Mouse (Mus musculus) thymus, postnatal 10 days (tissue): ENCODE data around the gene Strn4.

ENCODE experiments used
- DNase-seq, 2 experiments: peaks; one replicate each; pipeline ENCODE4 v3.0.0; 2021; ENCODE audit warnings: low spot score in 2 of 2

Strn4 gene

DNA sequence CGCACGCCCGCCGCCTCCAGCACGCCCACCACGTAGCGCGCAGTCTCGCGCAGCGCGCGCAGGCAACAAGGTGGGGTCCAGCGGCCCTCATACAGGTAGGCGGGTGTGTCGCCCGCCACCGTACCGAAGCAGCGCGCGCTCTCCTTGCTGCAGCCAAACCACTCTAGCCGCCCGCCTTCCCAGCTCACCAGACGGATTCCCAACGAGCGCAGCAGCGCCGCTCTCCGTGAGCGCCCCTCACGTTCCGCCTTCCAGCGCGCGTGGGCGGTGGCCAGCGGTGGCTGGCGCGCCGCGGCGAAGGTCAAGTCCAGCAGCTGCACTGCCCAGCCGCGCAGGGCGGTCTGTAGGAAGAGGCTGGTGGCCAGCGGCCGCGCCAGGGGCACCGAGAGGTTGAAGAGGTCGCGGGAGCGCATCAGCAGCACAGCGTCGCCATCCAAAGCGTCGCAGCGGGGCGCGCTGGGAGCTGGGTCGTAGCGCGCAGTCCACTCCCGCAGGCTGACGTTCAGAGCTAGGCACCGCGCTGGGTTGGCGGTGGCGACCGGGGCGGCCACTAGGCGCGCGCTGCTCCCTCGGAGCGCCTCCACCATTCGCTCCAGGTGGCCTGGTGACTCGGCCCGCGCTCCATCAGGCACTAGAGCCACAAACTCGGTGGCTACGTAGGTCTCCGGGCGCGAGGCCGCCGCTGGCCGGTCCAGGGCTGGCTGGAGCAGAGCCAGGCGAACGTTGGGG, 4.6 kb upstream of the Strn4 start:
- DNase-seq = no peak

DNA sequence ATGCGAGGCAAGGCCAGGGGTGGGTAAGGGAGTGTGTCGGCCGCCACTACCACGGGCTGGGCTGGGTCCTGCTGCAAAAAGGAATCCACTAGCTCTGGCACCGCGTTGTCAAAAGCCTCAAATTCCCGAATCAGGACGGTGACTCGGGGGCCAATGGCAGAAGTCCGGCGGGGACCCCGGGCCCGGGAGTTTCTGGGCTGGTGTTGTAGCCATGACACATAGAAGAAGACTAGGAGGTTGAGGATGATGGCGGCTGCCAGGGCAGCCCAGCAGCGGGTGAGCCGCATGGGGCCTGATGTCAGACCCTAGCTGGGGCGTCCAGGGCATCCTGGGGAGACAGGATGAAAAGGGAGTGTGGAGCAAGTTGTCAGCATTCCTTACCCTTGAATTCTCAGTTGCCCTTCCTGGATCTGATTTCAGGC, 4.0 kb upstream of the Strn4 start:
- no peak for DNase-seq

DNA sequence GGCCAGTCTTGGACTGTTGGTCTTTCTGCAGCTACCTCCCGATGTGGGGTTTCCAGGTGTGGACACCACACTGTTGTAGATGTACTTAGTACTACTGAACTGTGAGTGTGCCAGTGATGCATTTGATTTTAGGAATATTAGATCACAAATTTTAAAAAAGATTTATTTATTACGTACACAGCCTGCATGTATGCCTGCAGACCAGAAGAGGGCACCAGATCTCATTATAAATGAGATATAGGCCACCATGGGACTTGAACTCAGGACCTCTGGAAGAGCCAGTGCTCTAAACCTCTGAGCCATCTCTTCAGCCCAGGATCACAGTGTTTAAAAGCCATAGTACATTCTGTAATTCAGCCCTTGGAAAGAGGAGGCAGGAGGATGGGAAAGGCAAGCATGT, 3.2 kb upstream of the Strn4 start:
- DNase-seq = no peak

DNA sequence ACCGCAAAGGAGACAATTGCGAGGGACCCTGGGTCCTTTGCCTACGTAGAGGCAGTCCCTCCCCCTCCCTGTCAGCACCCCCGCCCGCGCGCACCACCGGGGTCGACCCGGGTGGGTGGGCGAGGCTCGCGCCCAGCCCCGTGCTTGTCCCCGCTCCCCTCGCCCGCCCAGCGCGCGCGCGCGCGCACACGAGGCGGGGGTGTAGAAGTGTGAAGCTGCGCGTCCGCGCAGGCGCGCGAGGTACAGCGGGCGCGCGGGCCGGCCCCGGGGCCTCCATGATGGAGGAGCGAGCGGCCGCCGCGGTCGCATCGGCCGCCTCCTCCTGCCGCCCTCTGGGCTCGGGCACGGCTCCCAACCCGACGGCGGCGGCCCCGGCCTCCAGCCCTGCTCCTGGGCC, 387 bp downstream of the Strn4 start:
- peak; percentile 74 to 81 for DNase-seq

DNA sequence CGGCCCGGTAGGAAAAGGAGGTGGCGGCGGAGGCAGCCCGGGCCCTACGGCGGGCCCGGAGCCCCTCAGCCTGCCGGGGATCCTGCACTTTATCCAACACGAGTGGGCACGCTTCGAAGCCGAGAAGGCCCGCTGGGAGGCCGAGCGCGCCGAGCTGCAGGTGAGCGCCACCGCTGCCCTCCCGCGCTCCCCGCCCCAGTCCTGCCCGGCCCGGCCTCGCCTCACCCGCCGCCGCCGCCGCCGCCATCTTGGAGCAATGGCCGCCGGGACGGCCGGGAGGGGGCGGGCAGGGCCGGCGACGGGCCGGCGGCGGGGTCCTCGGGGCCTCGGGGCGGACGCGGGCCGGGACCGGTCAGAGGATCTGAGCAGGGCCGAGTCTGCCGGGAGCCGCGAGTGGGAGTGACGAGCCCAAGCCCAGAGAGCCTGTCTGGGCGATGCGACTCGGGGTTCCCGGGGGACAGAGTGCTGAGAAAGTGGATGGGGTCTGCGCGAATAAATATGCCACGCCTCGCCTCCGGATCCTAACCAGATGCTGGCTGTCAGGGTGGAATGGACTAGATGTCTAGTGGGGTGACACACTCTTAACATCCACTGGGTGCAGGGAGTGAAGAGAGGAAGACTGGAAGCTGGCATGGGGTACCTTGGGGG, 910 bp downstream of the Strn4 start, which contains the start of gene Fkrp:
TSS of gene Fkrp (minus strand) at position 258 of the 648 bp plus-strand sequence.
- DNase-seq = peak; percentile 22 to 55

DNA sequence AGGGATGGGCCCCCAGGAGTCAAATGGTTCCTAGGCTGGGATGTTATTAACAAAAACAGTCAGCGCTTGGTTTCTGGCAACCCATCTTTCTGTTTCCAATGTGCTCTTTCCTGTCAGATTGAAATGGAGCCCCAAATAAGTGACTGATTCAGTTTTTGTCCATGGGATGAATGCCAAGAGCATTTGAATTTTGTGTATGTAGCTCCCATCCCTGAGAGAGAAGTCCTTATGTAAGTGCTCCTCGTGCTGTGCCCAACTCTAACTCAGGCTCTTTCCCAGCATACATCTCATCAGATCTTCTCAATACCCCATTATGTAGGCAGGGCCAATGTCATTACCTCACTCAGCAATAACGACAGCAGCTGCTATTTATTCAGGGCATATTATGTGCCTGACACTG, 2.0 kb downstream of the Strn4 start:
- no peak for DNase-seq

DNA sequence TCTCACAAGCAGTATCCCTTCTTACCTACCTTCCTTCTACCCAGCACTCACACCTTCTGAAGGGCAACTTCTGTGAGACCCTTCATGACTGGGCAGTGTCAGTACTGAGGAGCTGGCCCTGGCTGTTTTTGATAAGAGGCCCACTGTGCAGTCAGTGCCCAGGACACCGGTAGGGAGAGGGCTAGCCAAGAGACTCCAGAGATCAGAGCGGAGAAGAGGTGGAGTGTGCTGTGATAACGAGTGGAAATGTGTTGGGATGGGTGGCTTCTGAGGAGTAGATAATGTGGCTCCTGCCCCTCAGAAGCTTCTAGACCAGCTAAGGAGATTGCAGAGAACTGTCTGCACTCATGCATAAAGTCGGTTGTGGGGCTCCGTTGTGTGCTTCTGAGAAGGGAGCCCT, 4.1 kb downstream of the Strn4 start:
- DNase-seq = no peak

DNA sequence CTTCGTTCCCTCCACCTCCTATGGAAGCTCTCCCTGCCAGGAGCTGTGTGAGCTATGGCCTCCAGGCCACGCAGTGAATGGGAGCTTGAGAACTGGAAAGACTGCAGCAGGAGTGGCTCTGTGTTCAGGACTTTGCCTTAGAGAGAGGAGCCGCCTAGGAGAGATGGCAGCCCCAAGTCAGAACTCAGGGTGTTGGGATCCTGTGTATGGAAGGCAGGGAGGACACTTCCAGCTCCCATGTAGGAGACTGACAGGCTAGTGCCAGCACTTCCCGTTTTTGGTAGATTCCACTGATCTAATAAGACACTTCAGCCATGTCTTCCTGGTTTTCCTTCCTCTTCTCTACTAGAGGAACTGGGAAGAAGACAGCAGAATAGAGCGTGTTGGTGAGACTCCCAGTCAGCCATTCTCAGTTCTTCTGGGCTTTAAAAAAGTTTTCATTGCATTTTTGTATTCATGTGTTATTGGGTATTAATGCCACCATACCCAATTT, 4.6 kb downstream of the Strn4 start:
- DNase-seq = no peak

DNA sequence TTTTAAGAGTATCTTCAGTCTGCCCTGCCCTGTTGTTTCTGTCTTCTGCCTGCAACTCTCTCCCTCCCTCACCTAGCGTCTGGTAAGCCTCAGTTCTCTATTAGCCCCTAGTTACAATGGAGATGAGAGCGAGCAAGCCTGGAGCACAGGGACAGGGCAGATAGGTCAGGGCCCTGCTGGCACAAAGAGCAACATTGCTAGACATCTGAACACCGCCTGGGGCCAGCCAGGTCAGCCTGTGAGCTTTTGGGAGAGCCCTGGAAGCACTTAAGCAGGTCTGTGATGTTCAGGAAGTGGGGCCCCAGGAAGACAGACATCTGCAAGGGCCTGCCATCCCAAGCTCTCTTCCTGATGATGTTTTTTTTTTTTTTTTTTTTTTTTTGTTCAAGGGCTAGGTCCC, 5.4 kb downstream of the Strn4 start:
- DNase-seq = no peak

DNA sequence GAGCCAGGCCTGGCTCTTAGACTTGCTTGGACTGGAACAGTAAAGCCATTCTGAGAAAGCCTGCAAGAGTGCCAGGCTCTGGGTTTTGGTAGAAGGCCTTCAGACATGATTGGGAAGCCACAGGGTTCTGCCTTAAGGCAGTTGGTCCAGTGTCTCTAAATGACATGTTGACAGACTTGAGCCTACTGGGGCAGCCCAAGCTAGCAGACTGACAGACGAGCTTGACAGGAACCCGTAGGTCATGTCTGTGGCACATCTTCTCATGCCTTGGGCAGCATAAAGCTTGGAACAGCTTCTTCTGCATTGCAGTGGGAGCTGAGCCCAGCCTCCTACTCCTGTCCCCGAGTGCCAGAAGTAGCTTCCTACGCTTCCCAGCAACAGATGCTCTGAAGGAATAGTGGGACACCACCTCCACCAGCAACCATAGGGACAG, 6.0 kb downstream of the Strn4 start:
- no peak for DNase-seq

DNA sequence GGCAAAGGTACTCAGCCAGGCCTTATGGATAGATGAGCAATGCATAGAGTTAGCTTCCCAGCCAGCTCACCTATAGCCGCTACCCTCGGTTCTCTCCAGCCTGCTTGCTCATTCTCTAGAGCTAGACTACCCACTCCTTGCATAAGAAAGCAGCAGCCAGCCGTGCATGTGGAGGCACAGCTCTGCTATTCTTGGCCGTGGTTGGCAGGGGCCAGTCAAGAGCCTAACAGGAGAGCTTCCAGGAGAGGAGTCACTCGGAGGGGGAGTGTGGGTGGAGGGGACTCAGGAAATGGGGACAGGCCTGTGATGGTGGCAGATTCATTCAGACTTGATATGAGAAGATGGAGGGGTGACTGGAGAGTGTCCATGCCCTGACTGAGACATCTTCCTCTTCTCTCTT, 8.0 kb downstream of the Strn4 start:
- no peak for DNase-seq

DNA sequence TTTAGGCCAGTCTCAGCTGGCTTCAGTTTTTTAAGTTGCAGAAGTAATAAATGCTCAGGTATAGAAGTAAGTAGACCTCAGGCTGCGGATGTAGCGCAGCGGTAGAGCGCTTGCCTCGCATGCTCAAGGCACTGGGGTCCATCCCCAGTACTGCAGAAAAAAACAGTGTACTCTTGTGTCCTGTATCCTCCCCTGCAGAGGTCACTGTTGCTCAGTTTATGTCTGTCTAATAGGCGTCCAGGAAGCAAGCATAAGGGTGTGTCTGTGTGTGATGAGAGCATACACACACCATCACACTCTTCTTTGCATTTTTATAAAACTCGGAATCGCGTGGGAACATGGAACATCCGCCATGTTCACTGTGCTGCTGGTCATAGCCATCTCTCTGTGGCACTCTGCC, 10.1 kb downstream of the Strn4 start:
- peak in 1 of 2 experiments; percentile 61 for DNase-seq

DNA sequence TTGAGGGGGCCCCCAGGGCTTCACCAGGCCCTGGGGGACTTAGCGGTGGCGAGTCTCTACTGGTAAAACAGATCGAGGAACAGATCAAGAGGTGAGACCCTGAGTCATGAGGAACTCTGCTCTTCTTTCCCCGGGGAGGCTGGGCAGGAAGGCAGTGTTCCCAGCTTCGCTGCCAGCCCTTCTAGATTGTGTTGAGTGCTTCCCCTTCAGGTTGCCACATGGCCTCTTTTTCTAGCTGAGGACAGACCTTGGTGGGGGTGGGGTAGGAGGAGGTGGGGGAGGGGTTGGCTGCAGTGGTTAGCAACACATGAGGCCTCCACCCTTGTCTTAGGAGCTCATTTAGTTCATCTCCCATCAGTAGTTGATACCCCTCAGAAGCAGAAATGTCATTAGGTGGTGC, 10.9 kb downstream of the Strn4 start:
- no peak for DNase-seq

DNA sequence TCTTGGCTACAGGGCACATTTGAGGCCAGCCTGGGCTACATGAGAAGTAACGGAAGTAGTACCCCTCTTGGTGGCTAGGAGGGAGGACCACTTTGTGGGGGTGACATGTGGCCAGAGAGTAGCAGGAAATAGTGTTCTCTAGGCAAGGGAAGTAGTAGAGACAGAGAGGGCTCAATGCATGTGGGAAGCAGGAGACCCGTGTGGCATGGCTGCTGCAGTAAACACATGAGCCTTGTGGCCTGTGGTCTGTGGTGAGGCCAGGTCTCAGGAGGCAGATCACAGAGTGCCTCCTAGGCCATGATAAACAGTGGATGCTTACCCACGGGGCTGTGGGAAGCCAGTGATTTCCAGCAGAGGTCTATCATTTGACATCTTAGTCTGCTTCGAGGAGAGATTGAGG, 11.6 kb downstream of the Strn4 start:
- no peak for DNase-seq

DNA sequence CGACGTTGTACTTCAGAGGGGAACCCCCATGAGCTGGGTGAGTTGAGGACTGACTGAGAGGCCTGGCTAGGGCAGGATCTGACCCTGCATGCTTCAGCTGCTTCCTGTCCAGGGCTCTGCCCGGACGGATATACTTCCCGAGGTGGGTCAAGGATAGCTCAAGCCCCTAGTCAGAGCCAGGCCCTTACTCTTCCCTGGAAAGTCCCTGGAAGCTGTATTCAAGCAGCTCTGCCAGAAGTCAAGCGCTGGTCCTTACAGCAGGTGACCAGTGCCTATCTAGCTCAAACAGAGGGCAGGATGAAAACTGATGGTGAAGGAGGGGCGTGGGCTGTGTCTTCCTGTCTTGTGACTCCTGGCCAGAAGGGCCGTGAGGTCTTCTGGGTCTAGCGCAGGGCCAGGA, 14.8 kb downstream of the Strn4 start:
- no peak for DNase-seq

DNA sequence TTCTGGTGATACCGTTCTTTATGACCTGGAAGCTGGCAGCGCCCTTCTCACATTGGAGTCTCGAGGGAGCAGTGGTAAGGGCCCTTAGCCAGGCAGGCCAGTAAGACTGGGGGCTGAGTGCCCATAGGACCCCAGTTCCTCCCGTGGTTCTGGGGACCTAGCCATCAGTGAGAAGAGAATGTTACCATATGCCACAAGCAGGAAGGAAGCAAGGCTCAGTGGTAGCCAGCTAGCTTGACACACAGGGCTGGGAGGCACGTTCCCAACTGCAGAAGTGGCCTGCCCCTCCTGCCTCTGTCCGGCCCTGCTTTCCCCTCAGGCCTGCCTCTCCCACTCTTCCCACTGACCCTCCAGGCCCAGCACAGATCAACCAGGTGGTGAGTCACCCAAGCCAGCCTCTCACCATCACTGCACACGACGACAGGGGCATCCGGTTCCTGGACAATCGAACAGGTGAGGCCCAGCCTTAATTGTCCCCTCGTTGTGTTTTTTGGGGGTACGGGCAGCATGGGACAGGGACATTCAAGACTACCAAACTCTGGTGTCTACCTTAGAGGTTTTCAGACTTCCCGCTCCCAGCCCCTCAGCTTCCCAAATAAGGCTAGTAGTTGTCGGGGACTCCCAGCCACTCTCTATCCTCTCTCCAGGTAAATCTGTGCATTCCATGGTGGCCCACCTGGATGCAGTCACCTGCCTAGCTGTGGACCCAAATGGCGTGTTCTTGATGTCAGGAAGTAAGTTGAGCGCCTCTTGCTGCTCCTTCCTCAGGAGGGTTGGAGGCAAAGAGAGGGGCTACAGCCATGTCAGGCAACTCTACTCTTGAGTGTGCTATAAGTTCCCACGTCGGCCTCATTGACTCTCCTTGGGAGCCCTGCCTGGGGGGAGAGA, 22.5 kb downstream of the Strn4 start:
- DNase-seq = no peak

DNA sequence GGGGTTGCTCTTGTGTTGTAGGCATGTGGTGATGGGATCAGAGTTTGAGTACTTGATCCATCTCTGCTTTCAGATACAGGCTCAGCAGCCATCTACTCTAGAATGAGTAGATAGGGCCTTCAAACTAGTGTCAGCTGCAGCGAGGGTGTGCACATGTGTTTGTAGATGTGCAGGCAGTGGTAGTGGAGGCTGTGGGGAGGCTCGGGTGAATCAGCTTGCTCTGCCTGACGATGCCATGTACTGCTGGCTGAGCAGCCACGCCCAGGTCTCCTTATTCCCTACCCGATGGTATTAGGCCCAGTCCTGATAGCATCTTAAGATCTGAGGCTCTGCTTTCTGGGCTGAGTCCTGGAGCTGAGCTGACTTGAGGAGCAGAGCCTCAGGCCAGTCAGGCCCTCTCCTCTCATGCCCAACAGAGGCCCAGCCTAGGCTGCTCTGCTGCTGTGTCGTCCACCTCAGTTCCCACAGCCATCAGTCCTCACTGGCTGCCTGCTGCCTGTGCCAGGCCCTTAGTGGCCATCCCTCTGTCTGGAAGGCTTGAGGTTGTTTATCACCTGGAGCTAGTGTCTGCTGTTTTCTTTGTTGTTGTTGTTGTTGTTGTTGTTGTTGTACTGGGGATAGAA, 23.2 kb downstream of the Strn4 start:
- no peak for DNase-seq

DNA sequence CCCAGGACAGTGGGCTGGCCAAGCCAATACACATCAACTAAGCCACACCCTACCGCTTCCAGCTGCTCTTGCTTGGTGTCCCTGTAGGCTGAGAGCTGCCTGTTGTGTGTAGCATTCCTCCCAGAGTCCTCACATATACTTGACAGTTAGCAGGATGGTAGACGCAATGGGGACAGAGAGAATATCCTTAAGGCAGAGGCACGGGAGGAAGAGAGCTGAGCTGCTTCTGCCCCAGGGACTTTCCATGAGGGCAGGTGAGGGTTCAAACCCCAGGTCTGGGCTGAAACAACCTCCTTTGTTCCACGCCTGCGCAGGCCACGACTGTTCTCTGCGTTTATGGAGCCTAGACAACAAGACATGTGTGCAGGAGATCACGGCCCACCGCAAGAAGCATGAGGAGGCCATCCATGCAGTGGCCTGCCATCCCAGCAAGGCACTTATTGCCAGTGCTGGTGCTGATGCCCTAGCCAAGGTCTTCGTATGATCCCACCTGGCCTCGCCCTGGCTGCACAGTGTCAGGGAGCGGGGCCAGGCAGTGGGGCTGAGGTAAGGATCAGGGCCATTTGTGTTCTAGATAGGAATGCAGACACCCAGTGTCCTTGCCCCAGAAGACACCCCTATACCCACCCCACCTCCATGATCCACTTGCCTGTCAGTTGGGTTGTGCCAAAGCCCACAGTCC, 23.9 kb downstream of the Strn4 start:
- DNase-seq = no peak

DNA sequence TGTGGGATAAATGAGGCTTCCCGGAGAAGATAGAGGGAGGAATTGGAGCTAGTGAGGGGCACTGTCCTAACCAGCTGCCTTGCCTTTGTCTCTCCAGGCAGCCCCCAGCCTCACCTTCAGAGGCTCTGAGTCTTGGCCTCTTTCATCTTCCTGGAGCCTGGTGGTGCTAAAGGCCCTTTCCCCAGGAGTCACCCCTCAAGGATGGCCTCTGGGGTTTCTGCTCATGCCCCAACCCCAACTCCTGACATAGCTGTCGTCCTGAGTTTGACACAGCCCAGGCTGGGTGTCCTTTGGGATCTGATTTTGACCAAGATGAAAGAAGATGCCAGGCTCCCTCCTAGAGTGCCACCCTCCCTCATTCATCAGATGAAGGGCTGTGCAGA, 24.4 kb downstream of the Strn4 start:
- no peak for DNase-seq

DNA sequence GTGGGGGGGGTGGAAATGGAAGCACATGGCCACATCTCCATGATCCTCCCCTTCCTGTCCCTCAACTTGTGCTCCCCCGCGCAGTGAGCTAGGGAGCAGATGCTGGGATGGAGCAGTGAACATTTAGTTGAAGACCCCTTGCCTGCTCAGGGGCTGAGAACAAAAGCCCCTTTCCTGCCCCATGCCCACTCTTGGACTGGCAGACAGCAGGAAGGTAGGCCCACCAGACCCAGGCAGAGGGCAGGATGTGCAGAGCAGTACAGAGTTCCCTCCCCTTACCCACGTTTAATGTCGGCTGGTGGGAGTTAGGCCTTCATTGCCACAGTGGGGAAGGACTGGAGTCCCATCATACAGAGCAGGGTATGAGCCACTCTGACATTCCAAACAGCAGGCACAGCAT, 25.4 kb downstream of the Strn4 start:
- peak; percentile 36 to 49 for DNase-seq
